Mouse (Mus musculus) small intestine, adult 10 weeks (tissue): Measurements from ENCODE around the gene Otud7a. TPM values are rescaled to one million over a fixed set of nuclear protein-coding genes. Genes with fewer than 3 reads are reported as not detected.

Experiments used
- polyA plus RNA-seq: library from polyadenylated mRNA; stranded (reverse); fragments of 350-450 nt; fragmentation: Illumina TruSeq; extraction: RNeasy Lipid Tissue Mini Kit (QIAGEN cat#74804); gene quantifications from one replicate; pipeline ENCODE4 v1.2.3, GENCODE M21; 2014; ENCODE audit warnings: low replicate concordance

Gene Otud7a
- polyA plus RNA-seq, result not detected

GRCm38 (mm10) chr7:63444484-63445345, at the start of gene Otud7a:
Gene Otud7a (plus strand): TSS chr7:63444751.

Other genes with a start within 250 kb of the Otud7a start
- gene Chrna7, start 232.2 kb upstream of the Otud7a start, polyA plus RNA-seq, result not detected